Mouse (Mus musculus) left cerebral cortex, adult 2 months (tissue): ENCODE measurements at regions not wholly inside any gene's neighbourhood (a gene's known extent, or its start where the extent isn't known, plus 50 kb on each side); places are given as distances from the start of the nearest gene placed in this dataset.
A peak's percentile ranks its signal among the peaks of the same experiment; 100 is the strongest.

Experiments
- DNase-seq, 2 experiments: peaks; one replicate each; pipeline ENCODE4 v3.0.0; 2021 to 2022; ENCODE audit warnings: low spot score in 2 of 2, mixed read lengths in 1 of 2; ENCODE audit errors: extremely low spot score in 1 of 2
- H3K27ac ChIP-seq: fragments of 200-600 bp; 2 replicates; pipeline ENCODE4 v1.8.1; 2022
- H3K4me3 ChIP-seq: fragments of 200-600 bp; 2 replicates; pipeline ENCODE4 v1.8.1; 2022
- CTCF ChIP-seq: fragments of 200-600 bp; IDR thresholded peaks from 2 replicates; pipeline ENCODE4 v1.8.1; 2022; ENCODE audit warnings: antibody characterized with exemption, mild to moderate bottlenecking, moderate library complexity
- intact Hi-C: fragments of 180-260 bp; cut with DNase I; formaldehyde crosslinking; loops from one replicate; pipeline ENCODE4 v1.15.1; 2025

DNA sequence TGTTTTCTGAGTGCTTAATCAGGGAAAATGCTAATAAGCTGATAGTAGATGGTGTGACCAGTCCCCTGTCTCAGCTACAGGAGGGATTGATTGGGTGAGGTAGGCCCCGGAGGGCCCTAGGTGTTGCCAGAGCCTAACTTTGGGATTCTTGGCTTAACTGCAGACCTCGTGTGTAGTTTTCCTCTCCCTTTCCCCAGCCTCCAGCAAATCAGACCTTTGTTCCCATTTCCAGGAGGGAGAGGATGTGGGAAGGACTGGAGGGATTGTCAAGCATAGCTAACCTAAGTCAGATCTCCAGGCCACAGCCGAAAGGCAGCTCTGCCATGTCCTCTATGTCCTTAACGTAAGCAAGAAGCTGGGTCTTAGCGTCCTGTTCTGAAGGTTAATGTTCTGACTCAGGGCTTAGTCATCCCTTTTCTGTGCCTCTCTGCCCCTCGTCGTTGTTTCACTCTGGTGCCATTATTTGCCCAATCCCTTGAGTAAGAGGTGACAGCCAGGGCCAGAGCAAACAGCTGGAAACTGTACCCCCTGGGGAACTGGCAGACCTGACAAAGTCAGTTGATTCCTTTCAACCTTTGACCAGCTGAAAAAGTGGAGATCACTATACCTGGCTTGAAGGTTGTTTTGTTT lies 83.2 kb upstream of the Sipa1l1 start:
- intact Hi-C loops = no loop called here
- H3K27ac ChIP-seq = no peak overlapping the region
- DNase-seq = no peak
- H3K4me3 ChIP-seq = no peak overlapping the region
- no peak for TF ChIP-seq CTCF

DNA sequence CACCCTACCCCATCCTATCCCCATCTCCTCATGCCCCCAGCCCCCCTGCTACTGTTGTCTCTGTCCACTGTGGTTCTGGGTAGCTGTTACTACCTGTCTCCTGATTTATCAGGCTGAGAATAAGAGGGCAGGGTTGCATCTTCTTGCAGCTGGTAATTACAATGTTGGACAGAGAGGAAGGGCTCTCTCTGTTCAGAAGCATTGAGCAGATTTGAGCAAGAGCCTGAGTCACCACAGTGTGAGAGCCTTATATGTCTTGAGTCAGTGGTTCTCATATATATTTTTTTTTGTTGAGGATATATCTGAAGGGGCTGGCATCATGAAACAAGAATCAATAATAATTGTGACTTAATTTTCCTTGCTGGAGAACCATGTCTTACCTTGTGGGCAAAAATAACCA lies 82.7 kb upstream of the Sipa1l1 start:
- intact Hi-C loops = no loop called here
- Histone ChIP-seq H3K27ac (no peak overlapping the region), H3K4me3 (no peak overlapping the region)
- DNase-seq = no peak
- TF ChIP-seq CTCF = no peak

DNA sequence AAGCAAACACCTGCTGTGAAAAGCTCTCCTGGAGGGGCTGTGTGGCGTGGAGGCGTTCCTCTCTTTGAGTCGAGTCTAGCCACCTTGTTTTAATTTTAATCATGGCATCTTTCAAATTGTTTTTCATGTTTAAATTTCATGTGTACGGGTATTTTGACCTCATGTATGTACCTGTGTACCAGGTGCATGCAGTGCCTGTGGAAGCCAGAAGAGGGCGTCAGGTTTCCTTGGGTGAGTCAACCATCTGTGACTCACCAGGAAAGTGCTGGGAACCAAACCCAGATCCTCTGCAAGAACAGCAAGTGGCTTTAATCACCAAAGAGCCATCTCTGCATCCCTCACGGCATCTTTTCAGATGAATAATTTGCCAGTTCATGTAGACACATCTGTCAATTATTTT lies 79.8 kb upstream of the Sipa1l1 start:
- TF ChIP-seq CTCF = no peak; the same call in none of the 2 replicates
- DNase-seq = no peak
- intact Hi-C loops = no loop called here
- no peak overlapping the region for H3K4me3 ChIP-seq
- no peak overlapping the region for H3K27ac ChIP-seq

DNA sequence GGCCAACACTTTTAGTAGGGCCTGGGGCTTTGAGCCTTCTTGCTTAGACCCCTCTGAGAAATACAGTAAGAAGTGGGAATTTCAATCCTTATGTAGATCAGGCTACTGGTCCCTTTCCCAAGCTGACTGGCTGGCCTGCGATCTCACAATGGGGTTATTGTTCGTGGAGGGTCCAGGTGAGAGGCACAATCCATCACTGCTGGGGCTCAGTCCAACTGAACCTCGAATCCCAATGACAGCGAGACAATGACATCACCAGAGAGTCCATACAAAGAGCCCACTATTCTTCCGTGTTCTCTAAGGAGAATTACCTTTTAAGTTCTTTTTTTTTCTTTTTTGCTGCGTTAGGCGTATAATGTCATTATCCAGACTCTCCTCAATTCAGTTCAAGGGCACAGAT lies 75.8 kb upstream of the Sipa1l1 start:
- TF ChIP-seq CTCF = no peak
- no peak overlapping the region for H3K27ac ChIP-seq
- intact Hi-C loops = no loop called here
- no peak overlapping the region for H3K4me3 ChIP-seq
- no peak for DNase-seq

DNA sequence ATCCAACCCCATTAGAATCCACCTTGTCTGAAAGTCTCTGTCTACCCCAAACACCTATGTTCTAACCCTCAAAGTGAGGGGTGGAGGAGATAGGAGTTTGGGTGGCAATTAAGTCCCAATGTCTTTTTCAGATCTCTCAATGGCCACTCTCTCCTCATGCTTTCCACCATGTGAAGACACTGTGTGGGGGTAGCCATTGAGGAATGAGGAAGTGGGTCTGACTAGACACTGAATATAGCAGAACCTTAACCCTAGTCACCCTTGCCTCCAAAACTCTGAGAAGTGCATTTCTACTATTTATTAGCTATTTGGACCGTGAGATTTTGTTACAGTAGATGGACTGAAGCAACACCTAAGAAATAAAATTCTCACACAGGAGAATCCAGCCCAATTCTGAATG lies 73.7 kb upstream of the Sipa1l1 start:
- intact Hi-C loops = no loop called here
- Histone ChIP-seq H3K4me3 (no peak overlapping the region), H3K27ac (no peak overlapping the region)
- DNase-seq = no peak
- TF ChIP-seq CTCF = no peak

DNA sequence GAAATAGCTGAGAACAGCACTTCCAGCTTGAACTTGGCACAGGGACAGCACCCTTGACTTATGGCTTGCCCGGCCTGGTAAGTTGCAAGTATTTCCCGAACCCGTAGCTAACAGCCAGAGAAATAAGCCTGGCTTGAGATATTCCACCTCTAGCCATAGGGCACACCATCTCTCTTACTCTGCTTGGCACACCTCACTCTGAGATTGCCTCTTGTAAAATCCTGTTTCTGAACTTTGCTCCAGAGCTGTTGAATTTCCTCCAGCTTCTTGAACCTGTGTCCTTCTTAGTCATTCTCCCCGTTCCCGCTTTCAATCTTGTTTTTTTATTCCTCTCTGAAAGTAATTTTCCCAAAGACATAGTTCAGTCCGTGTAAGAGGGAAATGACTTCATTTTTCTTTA lies 72.0 kb upstream of the Sipa1l1 start:
- H3K4me3 ChIP-seq = no peak overlapping the region
- DNase-seq = no peak
- H3K27ac ChIP-seq = 0 out of 2 replicates have a peak overlapping the region, but pooled peaks have one; percentile 32
- TF ChIP-seq CTCF = no peak
- intact Hi-C loops = no loop called here

DNA sequence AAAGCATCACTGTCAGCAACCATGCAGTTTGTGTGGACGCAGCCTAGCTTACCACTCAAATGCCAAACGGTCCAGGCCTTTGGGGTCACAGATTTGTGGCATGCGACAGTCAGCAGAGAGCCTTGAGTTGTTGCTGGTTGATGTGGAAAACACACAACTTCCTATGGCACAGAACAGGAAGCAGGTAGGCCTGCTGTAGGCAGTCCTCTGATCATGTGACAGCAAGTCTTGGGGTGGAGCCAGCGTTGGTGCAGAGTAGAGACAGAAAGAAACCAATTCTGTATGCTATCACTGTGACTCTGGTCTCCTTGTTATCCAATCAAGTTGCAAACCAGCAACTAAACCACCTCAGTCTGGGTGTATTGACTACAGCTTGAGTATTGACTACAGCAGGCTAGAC lies 71.5 kb upstream of the Sipa1l1 start:
- intact Hi-C loops = no loop called here

DNA sequence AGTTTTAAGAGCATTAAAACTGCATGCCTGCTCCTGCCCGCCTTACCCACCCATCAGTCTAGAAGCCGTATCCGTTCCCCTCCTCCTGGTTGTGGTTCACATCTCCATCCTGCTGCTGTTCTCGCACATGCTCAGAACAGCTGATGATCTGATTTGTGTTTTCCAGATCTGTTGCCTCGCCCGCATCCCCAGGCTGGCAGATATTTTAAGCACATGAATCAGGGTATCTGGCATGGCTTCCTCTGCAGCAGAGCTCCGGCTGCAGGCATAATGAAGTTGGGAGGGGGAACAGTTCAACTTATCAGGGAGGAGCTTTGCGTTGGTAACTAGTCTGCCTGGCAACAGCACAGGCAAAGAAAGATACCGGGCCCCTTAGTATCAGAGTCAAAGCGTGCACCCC lies 64.9 kb upstream of the Sipa1l1 start:
- peak; percentile 73 to 78 for DNase-seq
- no peak for TF ChIP-seq CTCF
- Histone ChIP-seq H3K4me3 (no peak overlapping the region), H3K27ac (peak overlapping the region; percentile 96)
- intact Hi-C loops = loop anchor here (1.0 kb wide), 2 partner anchors 24 to 28 kb away; no protein-coding TSS in a partner anchor

More for the DNA sequence above, 71.5 kb upstream of the Sipa1l1 start:
- DNase-seq = no peak
- no peak for TF ChIP-seq CTCF
- H3K4me3 ChIP-seq = no peak overlapping the region
- H3K27ac ChIP-seq = 0 out of 2 replicates have a peak overlapping the region, but pooled peaks have one; percentile 36

DNA sequence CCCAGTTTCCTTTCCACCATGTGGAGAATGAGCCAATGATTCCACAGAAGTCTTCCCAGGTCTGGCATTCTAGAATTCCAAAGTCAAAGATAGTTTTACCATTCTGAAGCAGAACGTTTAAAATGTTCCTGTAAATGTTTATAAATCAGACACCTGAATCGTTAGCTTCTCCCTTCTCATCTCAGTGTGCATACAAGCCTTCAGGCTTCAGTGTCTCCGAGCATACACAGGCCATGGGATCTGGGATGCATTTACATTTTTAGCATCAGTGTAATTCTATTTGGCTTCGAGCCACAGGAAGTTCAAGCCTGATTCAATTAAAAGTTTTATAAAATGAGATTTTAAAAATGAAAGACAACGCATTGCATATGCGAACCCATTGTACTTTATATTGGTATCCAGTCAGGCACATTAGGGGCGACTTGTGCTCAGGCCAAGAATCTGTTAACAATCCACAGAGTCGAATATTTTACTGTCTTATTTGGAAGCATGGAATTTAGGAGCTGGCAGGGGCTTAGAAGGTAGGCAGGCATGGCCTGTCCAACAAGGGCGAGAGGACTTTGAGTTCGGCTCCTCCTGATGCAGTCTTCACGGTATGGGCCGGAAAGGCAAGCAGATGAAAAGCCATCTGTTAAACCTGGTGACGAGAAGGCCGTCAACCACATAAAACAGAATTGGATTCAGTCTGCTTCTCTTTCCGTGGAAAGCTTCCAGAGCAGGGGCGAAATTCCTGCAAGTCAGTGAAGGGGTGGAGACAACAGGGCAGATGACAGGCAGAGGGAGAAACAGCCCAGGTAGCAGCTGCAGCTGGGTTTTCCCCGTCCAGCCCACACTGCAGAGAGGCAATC lies 63.7 kb upstream of the Sipa1l1 start:
- peak overlapping the region; percentile 96 for H3K27ac ChIP-seq
- peak; percentile 52 to 69 for DNase-seq
- intact Hi-C loops = loop anchor here (1.0 kb wide), 2 partner anchors 53 to 64 kb away; partner anchors contain the start of gene Sipa1l1
- H3K4me3 ChIP-seq = no peak overlapping the region
- no peak for TF ChIP-seq CTCF

DNA sequence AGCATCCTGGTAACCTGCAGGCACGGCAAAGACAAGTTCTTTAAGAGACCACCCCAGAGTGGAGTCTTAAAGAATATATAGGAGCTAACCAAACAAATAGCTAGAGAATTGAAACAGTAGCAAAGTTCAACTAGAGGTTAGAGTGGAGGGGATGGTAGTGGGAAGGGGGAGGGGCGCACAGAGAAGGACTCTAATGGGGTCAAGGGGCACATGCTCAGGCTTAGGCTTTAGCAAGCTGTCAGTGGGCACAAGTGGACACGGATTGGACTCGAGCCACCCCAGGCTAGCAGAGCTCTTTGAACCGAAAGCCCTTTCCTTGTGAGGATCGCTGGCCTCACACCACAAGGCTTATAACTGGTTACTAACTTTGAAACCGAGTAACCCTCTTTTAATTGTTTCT lies 53.4 kb upstream of the Sipa1l1 start:
- intact Hi-C loops = no loop called here
- no peak overlapping the region for H3K27ac ChIP-seq
- TF ChIP-seq CTCF = no peak

More for the DNA sequence above, 53.4 kb upstream of the Sipa1l1 start:
- DNase-seq = no peak
- no peak overlapping the region for H3K4me3 ChIP-seq
